Mouse (Mus musculus) C2C12 (cell line): Measurements from ENCODE around the gene Nrm. TPM values are rescaled to one million over a fixed set of nuclear protein-coding genes. Genes with fewer than 3 reads are reported as not detected.

ENCODE experiments used
- H3K27me3 ChIP-seq: one replicate; pipeline ENCODE4 v1.6.1; 2011; ENCODE audit not compliant: control insufficient read depth, insufficient read depth, insufficient read length
- H3K36me3 ChIP-seq: one replicate; pipeline ENCODE4 v1.6.1; 2011; ENCODE audit not compliant: control insufficient read depth, insufficient read depth
- H3K4me3 ChIP-seq: one replicate; pipeline ENCODE4 v1.5.1; 2011; ENCODE audit warnings: mild to moderate bottlenecking, control low read depth; ENCODE audit not compliant: poor library complexity, insufficient read depth, severe bottlenecking
- H3K79me2 ChIP-seq: one replicate; pipeline ENCODE4 v1.6.1; 2011; ENCODE audit not compliant: control insufficient read depth, insufficient read depth
- H3K79me3 ChIP-seq: one replicate; pipeline ENCODE4 v1.6.1; 2011; ENCODE audit warnings: low read depth, control low read depth
- H3ac ChIP-seq: one replicate; pipeline ENCODE3; 2011; ENCODE audit warnings: low read depth; ENCODE audit not compliant: control insufficient read depth, insufficient read length
- CEBPB ChIP-seq: IDR thresholded peaks from one replicate; pipeline ENCODE4 v1.6.1; 2011; ENCODE audit warnings: low read depth, mild to moderate bottlenecking, control low read depth, moderate library complexity
- CTCF ChIP-seq: IDR thresholded peaks from one replicate; pipeline ENCODE4 v1.5.1; 2011; ENCODE audit not compliant: control insufficient read depth, insufficient read depth, insufficient read length
- FOSL1 ChIP-seq: IDR thresholded peaks from one replicate; pipeline ENCODE4 v1.8.0; 2011; ENCODE audit warnings: mild to moderate bottlenecking, low read length; ENCODE audit not compliant: poor library complexity, insufficient read depth, severe bottlenecking
- MAX ChIP-seq: IDR thresholded peaks from one replicate; pipeline ENCODE4 v1.6.1; 2011; ENCODE audit warnings: mild to moderate bottlenecking, control low read depth
- MYOD1 ChIP-seq: IDR thresholded peaks from one replicate; pipeline ENCODE4 v1.6.1; 2011; ENCODE audit warnings: low read depth; ENCODE audit not compliant: control insufficient read depth, insufficient read length
- MYOG ChIP-seq: IDR thresholded peaks from one replicate; pipeline ENCODE4 v1.6.1; 2011; ENCODE audit not compliant: control insufficient read depth, insufficient read length; ENCODE audit errors: extremely low read depth
- USF1 ChIP-seq: IDR thresholded peaks from one replicate; pipeline ENCODE4 v1.6.1; 2011; ENCODE audit warnings: low read depth, mild to moderate bottlenecking, control low read depth, moderate library complexity
- polyA plus RNA-seq: library from polyadenylated mRNA; unstranded; fragments of >200 nt; fragmentation: generic; extraction: Trizol; gene quantifications from one replicate; pipeline ENCODE4 v1.2.1, GENCODE M21; 2012; ENCODE audit warnings: missing spikeins

Gene Nrm
- polyA plus RNA-seq, 1 experiment: 25.5 TPM

GRCm38 (mm10) chr17:35859835-35860234 lies 1.3 kb upstream of the Nrm start:
- H3ac ChIP-seq: no peak overlapping the region
- H3K27me3 ChIP-seq: no peaks in the 10 kb centered on the region
- peaks cover 2% of the 10 kb centered on the region for H3K79me3 ChIP-seq
- H3K79me2 ChIP-seq: peaks cover 18% of the 10 kb centered on the region
- peaks cover 33% of the 10 kb centered on the region for H3K36me3 ChIP-seq
- TF ChIP-seq USF1 (no peak), MAX (no peak), MYOG (no peak), MYOD1 (no peak)
- no peak overlapping the region for H3K4me3 ChIP-seq

- no peak for TF ChIP-seq USF1
- no peak for TF ChIP-seq CEBPB
- TF ChIP-seq MYOG: no peak
- TF ChIP-seq MAX: no peak
- no peak for TF ChIP-seq CTCF
- no peak for TF ChIP-seq MYOD1
- TF ChIP-seq FOSL1: no peak
- H3K4me3 ChIP-seq: peak overlapping the region; percentile 40
- H3K79me2 ChIP-seq: peaks cover 21% of the 10 kb centered on the region
These were observed 304 bp upstream of the Nrm start for GRCm38 (mm10) chr17:35860831-35861197.

GRCm38 (mm10) chr17:35864832-35865353 lies 3.8 kb downstream of the Nrm start:
- Histone ChIP-seq H3K79me3 (peaks cover 37% of the 10 kb centered on the region), H3K79me2 (peaks cover 62% of the 10 kb centered on the region), H3ac (peak overlapping the region; percentile 62), H3K36me3 (peaks cover 22% of the 10 kb centered on the region), H3K27me3 (no peaks in the 10 kb centered on the region), H3K4me3 (no peak overlapping the region)
- no peak for TF ChIP-seq USF1
- TF ChIP-seq FOSL1: no peak
- TF ChIP-seq MYOG: no peak
- no peak for TF ChIP-seq CTCF
- TF ChIP-seq CEBPB: no peak
- TF ChIP-seq MYOD1: no peak
- no peak for TF ChIP-seq MAX

More at GRCm38 (mm10) chr17:35860831-35861197, 304 bp upstream of the Nrm start:
- peaks cover 2% of the 10 kb centered on the region for H3K79me3 ChIP-seq
- peak overlapping the region; percentile 0 for H3ac ChIP-seq
- peaks cover 28% of the 10 kb centered on the region for H3K36me3 ChIP-seq
- H3K27me3 ChIP-seq: no peaks in the 10 kb centered on the region

GRCm38 (mm10) chr17:35865481-35866280 lies 4.6 kb downstream of the Nrm start, which contains the start of gene Ppp1r18:
TSS of gene Ppp1r18 (plus strand) at chr17:35865593.
- H3K27me3 ChIP-seq: no peaks in the 10 kb centered on the region
- H3K79me2 ChIP-seq: peaks cover 69% of the 10 kb centered on the region
- H3K79me3 ChIP-seq: peaks cover 41% of the 10 kb centered on the region
- TF ChIP-seq MAX (peak; percentile 11), MYOD1 (peak; percentile 67), USF1 (no peak)
- H3K4me3 ChIP-seq: peak within 1 kb of the TSS; percentile 92
- H3ac ChIP-seq: peak within 1 kb of the TSS; percentile 88
- H3K36me3 ChIP-seq: peaks cover 27% of the 10 kb centered on the region

GRCm38 (mm10) chr17:35866281-35866831 lies 5.2 kb downstream of the Nrm start:
- no peak for TF ChIP-seq MYOD1
- TF ChIP-seq CEBPB: no peak
- TF ChIP-seq FOSL1: no peak
- no peak for TF ChIP-seq USF1
- TF ChIP-seq CTCF: no peak
- no peak for TF ChIP-seq MAX
- no peak for TF ChIP-seq MYOG
- H3K79me3 ChIP-seq: peaks cover 47% of the 10 kb centered on the region
- H3K79me2 ChIP-seq: peaks cover 76% of the 10 kb centered on the region
- H3ac ChIP-seq: peak overlapping the region; percentile 88
- H3K27me3 ChIP-seq: no peaks in the 10 kb centered on the region
- H3K4me3 ChIP-seq: peak overlapping the region; percentile 92
- H3K36me3 ChIP-seq: peaks cover 31% of the 10 kb centered on the region
